Mouse (Mus musculus) CH12.LX (cell line): Measurements from ENCODE around the gene Adap1.

Experiments
- POLR2A ChIP-seq: IDR thresholded peaks from 2 replicates; pipeline ENCODE4 v1.6.1; 2011; ENCODE audit warnings: low read depth, mild to moderate bottlenecking, improper control_type of control experiment, low read length
- USF1 ChIP-seq: IDR thresholded peaks from 2 replicates; pipeline ENCODE4 v1.6.1; 2014; ENCODE audit warnings: low read depth, mild to moderate bottlenecking, inconsistent platforms, low read length, improper control_type of control experiment

- TF ChIP-seq POLR2A (no peak), USF1 (no peak)
Measured at GRCm38 (mm10) chr5:139320424-139320823, 5.0 kb downstream of the Adap1 start.
